Mouse (Mus musculus): ENCODE measurements around the gene Tmsb15b1.
"Not testable (repeated sequence)": the region's sequence is repeated elsewhere in the genome, so short reads cannot be mapped to it uniquely, and the experiment has no call there.

The Tmsb15b1 gene

DNA sequence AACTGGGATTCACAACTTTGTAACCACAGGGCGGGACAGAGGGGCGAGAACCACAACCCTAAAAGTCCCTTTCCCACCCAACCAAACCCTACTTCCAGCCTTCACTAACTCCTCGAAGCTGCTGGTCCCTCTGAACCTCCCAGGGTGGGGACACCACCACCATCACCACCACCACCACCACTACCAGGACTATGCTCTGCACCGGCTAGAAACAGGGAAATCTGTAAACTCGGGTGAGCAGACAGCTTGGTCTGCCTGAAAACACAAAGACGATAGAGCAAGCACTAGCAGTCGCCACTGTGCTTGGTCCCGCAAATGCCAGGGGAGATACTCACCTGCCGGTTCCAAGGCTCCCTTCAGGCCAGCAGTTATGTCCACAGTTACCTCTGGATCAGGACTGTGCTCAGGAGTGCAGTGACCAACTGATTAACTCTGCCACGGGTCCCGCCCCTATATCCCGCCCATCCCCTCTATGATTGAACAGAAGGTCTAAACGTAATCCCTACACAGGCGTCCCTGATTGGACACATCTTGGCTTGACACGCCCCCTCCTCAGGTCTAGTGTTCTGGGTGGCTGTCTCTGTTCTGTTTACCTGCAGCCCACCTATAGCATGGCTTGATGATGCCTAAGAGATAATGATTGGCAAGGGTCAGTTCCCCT, at the start of gene Tmsb15b1, which contains the start of gene Tmsb15l:
TSS of gene Tmsb15b1 (minus strand) at position 451 of the 661 bp plus-strand sequence.
TSS of gene Tmsb15l (minus strand) at position 446 of the 661 bp plus-strand sequence.
- DNase-seq: peak; percentile 58

DNA sequence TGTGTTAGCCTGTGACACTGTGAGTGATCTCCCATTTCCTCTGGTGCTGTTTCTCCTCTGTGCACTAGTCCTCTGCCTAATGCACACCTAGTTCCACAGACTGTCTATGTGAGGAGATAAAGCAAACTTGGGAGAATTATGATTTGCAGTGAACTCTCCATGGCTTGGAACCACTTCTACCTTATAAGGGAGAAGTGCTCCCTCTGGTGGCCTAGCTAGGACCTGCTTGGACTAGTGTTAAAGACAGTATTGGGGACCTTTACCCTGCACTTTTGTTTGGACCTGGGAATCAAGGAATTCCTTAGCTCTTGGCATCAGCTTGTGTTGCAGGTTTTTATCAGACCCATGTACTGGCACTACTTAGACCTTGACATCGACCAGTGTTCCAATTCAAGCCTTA, 42.6 kb upstream of the Tmsb15b1 start:
- peak; percentile 73 for DNase-seq

DNA sequence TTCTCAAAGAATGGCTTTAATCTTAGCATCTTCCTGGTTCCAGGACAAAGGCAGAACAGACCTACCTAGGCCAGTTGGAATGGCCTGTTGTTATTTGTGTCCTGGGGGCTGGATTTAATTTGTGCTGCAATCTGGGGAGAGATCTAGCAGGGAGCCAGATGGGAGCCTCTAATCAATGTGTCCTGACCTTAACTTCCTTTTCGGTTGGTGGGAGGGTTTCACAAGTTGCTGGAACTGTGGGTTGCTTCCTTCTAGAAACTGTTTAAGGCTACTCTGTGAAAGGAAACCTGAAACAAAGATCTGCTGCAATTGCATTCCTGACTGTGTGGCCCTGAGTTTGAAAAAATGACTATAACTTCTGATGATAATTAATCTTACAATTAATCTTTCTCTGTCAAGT, 41.0 kb upstream of the Tmsb15b1 start:
- DNase-seq: no peak

DNA sequence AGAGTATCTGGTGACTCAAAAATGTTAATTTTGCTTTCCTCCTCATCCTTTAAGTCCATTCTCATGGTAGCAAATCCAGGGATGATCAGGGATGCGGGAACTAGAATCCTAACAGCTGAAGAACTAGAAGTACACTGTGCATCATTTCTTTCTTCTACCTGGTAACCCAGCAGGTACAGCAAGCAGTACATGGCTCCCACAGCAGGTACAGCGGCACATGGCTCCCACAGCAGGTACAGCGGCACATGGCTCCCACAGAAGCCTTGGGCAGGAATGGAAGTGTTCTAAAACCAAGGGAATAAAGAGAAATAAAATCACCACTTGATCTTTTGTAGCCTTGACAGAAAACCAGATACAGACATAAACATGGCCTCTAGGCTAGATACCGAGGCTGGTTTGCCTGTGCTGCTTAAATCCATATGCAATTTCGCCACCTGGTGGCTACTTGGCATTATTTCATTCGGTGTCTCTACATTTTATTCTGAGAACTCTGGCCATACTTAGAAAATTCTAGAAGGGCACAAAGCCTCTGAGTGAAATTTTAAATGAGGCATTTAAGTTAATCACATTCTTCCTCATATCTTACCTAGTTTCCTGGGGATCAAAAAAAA, 38.5 kb upstream of the Tmsb15b1 start:
- peak; percentile 46 for DNase-seq

DNA sequence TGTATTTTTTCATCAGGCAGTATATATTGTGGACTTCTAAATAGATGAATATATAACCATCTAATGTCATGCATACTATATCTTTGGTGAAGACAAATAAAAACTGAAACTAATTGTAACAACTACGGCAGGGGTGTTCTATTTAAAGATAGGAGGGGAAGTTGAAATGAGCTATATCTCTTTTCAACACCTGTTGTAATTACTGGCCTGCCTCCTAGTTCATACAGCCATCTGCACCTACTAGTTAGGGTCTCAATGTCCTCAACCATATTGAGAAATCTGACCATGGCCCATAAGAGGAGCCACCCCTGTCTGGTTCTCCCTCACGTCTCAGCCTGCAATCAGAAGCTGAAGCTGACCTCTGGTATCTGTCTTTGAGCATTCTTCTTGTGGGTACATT, 19.6 kb upstream of the Tmsb15b1 start:
- DNase-seq: no peak

DNA sequence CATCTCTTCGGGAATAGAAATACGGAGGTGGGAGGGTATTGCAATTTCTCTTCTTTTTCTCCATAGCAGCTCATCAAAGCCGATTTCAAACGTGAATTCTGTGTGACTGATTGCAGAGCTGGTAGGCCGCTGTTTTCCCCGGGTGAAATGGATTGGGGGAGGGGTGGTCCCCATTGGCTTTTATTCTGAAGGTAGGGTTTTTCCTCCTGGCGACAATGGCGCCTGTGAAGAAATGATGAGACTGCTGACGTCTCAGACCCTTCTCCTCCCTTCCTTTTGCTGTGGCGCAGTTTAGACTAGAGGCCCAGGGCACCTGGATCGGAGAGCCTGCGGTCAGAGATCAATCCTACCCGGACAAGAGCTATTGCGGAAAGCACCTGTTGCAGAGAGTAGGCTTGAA, 17.0 kb upstream of the Tmsb15b1 start:
- peak; percentile 43 for DNase-seq

DNA sequence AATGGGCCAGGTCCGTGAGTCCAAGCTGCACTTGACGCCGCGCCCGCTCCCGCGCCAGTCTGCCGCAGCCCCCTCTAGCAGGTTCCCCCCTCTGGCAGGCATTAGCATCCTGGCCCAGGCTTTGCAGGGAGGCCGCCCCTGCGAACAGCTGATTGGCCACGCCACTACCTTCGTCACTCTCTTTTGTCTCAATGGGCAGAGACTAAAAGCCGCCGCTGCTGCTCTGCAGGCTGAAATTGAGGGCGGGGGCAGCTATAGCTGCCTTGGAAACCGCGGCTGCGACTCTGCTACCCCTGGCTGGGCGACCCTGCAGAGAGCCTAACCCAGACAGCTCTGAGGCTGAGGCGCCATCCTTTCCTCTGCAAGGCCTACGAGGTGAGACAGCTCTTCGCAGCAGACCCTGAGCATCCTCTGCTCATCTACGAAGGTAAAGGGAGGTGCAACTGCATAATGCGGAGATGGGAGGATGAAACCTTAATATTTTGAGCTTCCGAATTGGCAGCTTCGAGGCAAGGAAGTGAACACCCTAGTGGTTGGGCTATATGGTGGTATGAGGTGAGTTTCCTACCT, 16.4 kb upstream of the Tmsb15b1 start, which contains the start of gene Zcchc18:
TSS of gene Zcchc18 (plus strand) at position 178 of the 570 bp plus-strand sequence.
- peak; percentile 74 for DNase-seq

DNA sequence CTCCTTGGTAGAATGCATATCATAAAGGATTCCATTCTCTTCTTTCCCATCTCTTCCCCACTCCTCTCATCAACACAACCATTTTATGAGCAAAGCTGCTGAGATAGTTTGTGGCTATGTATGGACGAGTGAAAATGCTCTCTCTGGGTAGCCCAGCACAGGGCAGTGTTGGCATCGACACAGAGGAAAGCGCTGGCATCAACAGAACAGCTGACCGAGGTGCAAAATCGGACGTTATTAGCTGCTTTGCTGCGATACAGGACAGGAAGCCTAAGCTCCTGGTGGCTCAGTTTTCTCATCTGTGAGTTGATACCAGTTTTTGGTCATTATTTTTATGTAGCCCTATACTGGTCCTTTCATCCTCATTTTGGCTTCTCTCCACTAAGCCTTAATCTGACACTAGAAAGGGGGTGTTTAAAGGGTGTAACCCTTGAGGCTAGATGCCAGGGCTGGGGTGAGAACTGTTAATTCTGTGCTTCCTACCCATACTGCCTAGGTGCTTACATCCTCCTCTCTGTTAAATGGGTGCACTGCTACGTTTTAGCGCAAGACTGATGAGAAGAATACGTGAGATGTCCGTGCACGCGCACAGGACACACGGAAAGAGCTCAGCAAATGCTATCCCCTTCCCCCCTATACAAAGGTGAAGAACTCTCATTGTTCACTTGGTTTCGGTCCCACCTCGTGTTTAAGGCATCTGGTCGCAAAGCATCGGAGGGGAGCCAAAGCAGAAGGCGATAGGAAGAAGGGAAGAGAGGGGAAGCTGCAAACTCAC, 15.7 kb upstream of the Tmsb15b1 start:
- DNase-seq: no peak

DNA sequence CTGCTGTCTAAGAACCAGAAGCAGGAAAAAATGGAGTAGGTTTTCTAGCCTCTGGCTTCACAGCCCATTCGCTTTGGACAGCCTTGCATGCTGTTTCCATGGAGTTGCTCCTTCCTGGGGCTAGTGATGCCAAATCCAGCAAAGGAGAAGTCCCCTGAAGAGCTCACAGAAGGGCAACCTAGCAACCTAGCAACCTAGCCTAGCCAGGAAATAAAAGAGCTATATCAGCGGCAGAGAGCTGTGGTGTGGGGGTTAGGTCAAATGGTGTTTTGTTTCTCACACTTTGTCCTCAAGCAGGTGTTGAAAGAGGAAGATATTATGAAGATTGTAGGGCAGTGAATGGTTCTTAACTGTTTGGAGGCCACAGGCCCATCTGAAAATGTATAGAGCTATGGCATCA, 14.6 kb upstream of the Tmsb15b1 start:
- DNase-seq: no peak

DNA sequence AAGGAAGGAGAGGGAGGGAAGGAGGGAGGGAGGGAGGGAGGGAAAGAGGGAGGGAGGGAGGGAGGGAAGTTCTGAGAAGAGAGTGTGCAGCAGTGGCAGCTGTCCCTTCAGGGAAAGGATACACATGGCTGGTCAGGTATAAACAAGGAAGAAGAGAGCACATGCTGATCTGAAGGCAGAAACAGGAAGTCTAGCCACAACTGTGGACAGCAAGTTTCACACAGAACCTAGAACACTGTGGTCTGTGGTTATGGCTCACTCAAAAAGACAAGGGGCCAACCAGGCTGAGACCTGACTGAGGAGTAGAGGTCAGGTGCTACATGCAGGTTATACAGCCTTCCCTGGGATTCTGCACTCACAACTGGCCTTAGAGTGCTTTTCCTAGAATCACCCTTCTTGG, 9.4 kb upstream of the Tmsb15b1 start:
- DNase-seq: no peak

DNA sequence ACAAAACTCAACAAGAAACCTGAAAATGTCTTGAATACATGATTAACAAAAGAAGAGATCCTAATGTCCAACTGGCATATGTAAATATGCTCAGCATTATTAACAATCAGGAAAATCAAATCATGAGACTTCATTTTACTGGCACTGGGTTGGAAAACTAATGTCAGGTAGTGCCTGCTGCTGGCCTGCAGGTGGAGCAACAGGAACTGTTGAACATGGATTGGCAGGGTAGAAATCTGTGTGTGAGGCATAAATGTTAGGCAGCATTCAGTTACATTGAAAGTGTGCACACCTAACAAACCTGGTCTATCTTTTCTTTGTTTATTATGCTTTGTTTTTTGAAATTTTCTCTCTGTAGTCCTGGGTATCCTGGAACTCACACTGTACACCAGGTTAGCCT, 1.9 kb upstream of the Tmsb15b1 start:
- no peak for DNase-seq

DNA sequence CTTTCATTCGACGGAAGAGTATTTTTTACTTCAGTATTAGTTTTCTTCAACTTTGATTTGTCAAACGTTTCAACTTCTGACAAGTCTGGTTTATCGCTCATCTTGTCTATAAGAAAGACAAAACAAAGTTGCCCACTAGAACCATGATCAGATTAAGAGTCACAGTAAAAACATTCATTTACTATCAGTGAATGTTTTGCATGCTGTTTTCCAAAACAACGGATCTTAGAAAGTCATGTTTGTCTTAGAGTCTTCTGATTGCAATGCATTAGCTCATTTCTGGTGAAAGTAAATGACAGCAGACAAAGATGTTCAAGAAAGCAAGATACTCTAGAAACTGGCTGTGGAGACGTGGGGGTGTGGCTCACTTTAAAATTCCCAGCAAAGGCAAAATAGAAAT, 1.3 kb downstream of the Tmsb15b1 start, which contains the start of gene Tmsb15b2:
TSS of gene Tmsb15b2 (minus strand) at position 101 of the 400 bp plus-strand sequence.
- DNase-seq: not testable (repeated sequence)

DNA sequence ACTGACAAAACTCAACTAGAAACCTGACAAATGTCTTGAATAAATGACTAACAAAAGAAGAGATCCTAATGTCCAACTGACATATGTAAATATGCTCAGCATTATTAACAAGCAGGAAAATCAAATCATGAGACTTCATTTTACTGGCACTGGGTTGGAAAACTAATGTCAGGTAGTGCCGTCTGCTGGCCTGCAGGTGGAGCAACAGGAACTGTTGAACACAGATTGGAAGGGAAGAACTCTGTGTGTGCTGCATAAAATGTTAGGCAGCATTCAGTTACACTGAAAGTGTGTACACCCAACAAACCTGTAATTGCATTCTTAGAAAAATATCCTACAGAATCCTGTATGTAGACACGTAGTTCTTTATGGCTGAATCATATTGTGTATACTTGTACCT, 17.0 kb downstream of the Tmsb15b1 start:
- DNase-seq: no peak

DNA sequence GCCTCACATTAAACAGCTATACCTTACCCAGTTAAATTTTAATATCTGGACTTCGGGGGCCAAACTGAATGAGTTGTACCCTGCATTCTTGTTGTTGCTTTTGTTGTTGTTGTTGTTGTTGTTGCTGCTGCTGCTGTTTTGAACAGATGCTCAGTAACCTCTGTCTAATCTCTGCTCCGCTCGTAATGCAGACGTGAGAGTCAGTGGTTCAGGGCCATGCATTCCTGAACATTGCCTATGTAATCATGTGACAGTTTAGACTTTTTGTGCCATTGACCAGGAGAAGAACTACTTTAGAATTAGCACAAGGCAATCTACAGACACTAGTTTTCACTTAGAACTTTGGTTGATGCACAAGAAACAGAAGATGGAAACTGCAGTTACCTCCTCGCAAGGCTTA, 18.4 kb downstream of the Tmsb15b1 start:
- not testable (repeated sequence) for DNase-seq

DNA sequence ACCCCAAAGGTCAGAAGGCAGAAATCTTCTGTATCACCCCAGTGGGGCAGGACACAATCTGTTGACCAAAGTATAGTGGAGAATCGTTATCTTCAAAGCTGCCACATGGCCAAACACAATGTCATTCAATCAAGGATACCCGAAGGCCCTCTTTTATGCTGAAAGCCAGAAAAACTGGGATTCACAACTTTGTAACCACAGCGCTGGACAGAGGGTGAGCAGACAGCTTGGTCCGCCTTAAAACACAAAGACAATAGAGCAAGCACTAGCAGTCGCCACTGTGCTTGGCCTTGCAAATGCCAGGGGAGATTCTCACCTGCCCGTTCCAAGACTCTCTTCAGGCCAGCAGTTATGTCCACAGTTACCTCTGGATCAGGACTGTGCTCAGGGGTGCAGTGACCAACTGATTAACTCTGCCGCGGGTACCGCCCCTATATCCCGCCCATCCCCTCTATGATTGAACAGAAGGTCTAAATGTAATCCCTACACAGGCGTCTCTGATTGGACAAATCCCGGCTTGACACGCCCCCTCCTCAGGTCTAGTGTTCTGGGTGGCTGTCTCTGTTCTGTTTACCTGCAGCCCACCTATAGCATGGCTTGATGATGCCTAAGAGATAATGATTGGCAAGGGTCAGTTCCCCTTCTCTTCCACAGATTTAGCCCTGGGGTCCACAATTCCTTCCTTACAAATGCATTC, 18.9 kb downstream of the Tmsb15b1 start:
- DNase-seq: peak; percentile 60

DNA sequence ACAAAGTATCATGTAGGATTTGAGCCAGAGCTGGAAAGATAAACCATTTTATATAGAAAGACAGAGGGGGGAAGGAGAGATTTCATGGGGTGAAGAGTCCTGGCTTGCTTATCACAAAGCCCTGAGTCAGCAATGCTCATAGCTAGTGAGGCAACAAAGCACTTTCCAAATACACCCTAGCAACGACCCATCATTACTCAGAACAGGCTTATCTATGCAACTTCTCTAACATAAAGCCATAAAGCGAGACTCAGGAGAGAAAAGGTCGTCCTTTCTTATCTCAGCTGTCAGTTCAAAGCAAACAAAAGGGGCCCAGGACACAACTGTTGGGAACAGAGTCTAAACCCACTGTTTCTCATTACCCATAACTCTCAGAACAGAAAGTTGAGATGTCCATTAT, 38.7 kb downstream of the Tmsb15b1 start:
- DNase-seq: no peak

DNA sequence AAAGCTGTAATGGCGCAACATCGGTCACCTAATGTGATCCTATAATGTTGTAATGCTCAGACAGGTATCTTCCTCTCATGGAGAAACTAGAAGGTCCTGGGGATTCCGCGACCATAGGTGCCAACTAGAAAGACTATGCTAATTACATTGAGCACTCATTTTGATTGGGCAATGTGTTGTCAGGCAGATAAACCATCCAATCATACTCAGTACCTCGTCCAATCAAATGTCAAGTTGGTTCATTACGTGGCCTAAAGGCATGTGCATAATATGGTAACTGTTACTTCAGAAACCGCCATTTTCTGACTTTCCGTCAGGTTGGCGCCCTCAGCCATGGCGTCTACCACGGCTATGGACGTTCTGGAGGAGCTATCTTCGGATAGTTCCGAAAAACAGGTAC, 49.6 kb downstream of the Tmsb15b1 start, which contains the start of gene H2bfm:
TSS of gene H2bfm (plus strand) at position 295 of the 400 bp plus-strand sequence.
- no peak for DNase-seq

DNA sequence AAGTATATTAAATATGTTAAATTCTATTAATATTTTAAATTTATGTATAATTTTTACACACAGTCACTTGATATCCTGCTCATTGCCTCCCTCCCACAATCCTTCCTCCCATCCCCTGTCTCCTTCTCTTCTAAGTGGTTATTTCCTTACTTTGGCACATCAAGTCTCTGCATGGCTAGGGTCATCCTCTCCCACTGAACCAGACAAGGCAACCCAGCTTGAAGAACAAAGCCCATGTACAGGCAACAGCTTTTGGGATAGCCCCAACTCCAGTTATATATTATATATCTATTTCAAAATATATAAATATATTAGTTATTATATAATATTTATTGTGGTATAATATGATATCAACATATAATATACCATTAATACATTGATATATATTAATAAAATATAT, 50.8 kb downstream of the Tmsb15b1 start:
- no peak for DNase-seq
